Mouse (Mus musculus): Measurements from ENCODE around the gene Rhob. TPM values are rescaled to one million over a fixed set of nuclear protein-coding genes. Genes with fewer than 3 reads are reported as not detected.

The Rhob gene
- polyA plus RNA-seq, 1 experiment, result 242 TPM

- TF ChIP-seq POLR2A (IDR thresholded peaks at IDR 0.05; ENCODE audit: low read depth, low read length), result no peak
- TF ChIP-seq CTCF (IDR thresholded peaks at IDR 0.05; ENCODE audit: extremely low read depth, insufficient read length, insufficient replicate concordance, low read depth, low read length), result no peak
- peak overlapping the region; percentile 33; the same call in 1 of the 2 replicates for H3K27ac ChIP-seq (ENCODE audit: insufficient read depth, low read depth, low read length)
- WGBS, result 48% methylated on average over 8 of the region's 8 CpGs
Measured at GRCm38 (mm10) chr12:8498148-8498571, 1.6 kb downstream of the Rhob start.

GRCm38 (mm10) chr12:8497314-8497706 is 2.5 kb downstream of the Rhob start:
- peaks cover 3% of the 10 kb centered on the region for H3K36me3 ChIP-seq (ENCODE audit: control insufficient read depth, insufficient read depth, low read length)
- no peaks in the 10 kb centered on the region for H3K27me3 ChIP-seq (ENCODE audit: control insufficient read depth, insufficient read depth, low read length)
- H3K27ac ChIP-seq (ENCODE audit: insufficient read depth, low read depth, low read length), result no peak overlapping the region
- H3K4me1 ChIP-seq (ENCODE audit: control insufficient read depth, insufficient read depth, insufficient read length, low read length), result peaks cover 6% of the 10 kb centered on the region
- 37% methylated on average over 2 of the region's 2 CpGs for WGBS
- H3K4me3 ChIP-seq (ENCODE audit: low read depth, low read length), result no peak overlapping the region
- no peak for TF ChIP-seq POLR2A (IDR thresholded peaks at IDR 0.05; ENCODE audit: low read depth, low read length)
- TF ChIP-seq CTCF (IDR thresholded peaks at IDR 0.05; ENCODE audit: extremely low read depth, insufficient read length, insufficient replicate concordance, low read depth, low read length), result no peak

More at GRCm38 (mm10) chr12:8498148-8498571, 1.6 kb downstream of the Rhob start:
- Histone ChIP-seq H3K27me3 (ENCODE audit: control insufficient read depth, insufficient read depth, low read length) (no peaks in the 10 kb centered on the region), H3K36me3 (ENCODE audit: control insufficient read depth, insufficient read depth, low read length) (peaks cover 3% of the 10 kb centered on the region), H3K4me1 (ENCODE audit: control insufficient read depth, insufficient read depth, insufficient read length, low read length) (peaks cover 6% of the 10 kb centered on the region), H3K4me3 (ENCODE audit: low read depth, low read length) (peak overlapping the region; percentile 76)

GRCm38 (mm10) chr12:8496679-8497313 is 3.0 kb downstream of the Rhob start:
- WGBS, result 39% methylated on average over 2 of the region's 2 CpGs
- peaks cover 3% of the 10 kb centered on the region for H3K36me3 ChIP-seq (ENCODE audit: control insufficient read depth, insufficient read depth, low read length)
- no peaks in the 10 kb centered on the region for H3K27me3 ChIP-seq (ENCODE audit: control insufficient read depth, insufficient read depth, low read length)
- TF ChIP-seq CTCF (IDR thresholded peaks at IDR 0.05; ENCODE audit: extremely low read depth, insufficient read length, insufficient replicate concordance, low read depth, low read length), result no peak
- no peak overlapping the region for H3K4me3 ChIP-seq (ENCODE audit: low read depth, low read length)
- H3K27ac ChIP-seq (ENCODE audit: insufficient read depth, low read depth, low read length), result no peak overlapping the region
- peaks cover 6% of the 10 kb centered on the region for H3K4me1 ChIP-seq (ENCODE audit: control insufficient read depth, insufficient read depth, insufficient read length, low read length)

GRCm38 (mm10) chr12:8495881-8496678 is 3.7 kb downstream of the Rhob start:
- no peak for TF ChIP-seq CTCF (IDR thresholded peaks at IDR 0.05; ENCODE audit: extremely low read depth, insufficient read length, insufficient replicate concordance, low read depth, low read length)
- no peak for TF ChIP-seq POLR2A (IDR thresholded peaks at IDR 0.05; ENCODE audit: low read depth, low read length)
- Histone ChIP-seq H3K36me3 (ENCODE audit: control insufficient read depth, insufficient read depth, low read length) (peaks cover 3% of the 10 kb centered on the region), H3K27ac (ENCODE audit: insufficient read depth, low read depth, low read length) (peak overlapping the region; percentile 61), H3K4me3 (ENCODE audit: low read depth, low read length) (0 out of 2 replicates have a peak overlapping the region, but pooled peaks have one; percentile 12), H3K4me1 (ENCODE audit: control insufficient read depth, insufficient read depth, insufficient read length, low read length) (peaks cover 6% of the 10 kb centered on the region), H3K27me3 (ENCODE audit: control insufficient read depth, insufficient read depth, low read length) (no peaks in the 10 kb centered on the region)
- WGBS, result 9% methylated on average over 15 of the region's 15 CpGs

- Histone ChIP-seq H3K27me3 (ENCODE audit: control insufficient read depth, insufficient read depth, low read length) (no peaks in the 10 kb centered on the region), H3K4me3 (ENCODE audit: low read depth, low read length) (no peak overlapping the region), H3K4me1 (ENCODE audit: control insufficient read depth, insufficient read depth, insufficient read length, low read length) (peaks cover 3% of the 10 kb centered on the region), H3K27ac (ENCODE audit: insufficient read depth, low read depth, low read length) (no peak overlapping the region), H3K36me3 (ENCODE audit: control insufficient read depth, insufficient read depth, low read length) (peaks cover 3% of the 10 kb centered on the region)
- TF ChIP-seq CTCF (IDR thresholded peaks at IDR 0.05; ENCODE audit: extremely low read depth, insufficient read length, insufficient replicate concordance, low read depth, low read length), result no peak
- no peak for TF ChIP-seq POLR2A (IDR thresholded peaks at IDR 0.05; ENCODE audit: low read depth, low read length)
- WGBS, result 75% methylated on average over 3 of the region's 3 CpGs
Measured at GRCm38 (mm10) chr12:8494675-8495074, 5.1 kb downstream of the Rhob start.

DNA sequence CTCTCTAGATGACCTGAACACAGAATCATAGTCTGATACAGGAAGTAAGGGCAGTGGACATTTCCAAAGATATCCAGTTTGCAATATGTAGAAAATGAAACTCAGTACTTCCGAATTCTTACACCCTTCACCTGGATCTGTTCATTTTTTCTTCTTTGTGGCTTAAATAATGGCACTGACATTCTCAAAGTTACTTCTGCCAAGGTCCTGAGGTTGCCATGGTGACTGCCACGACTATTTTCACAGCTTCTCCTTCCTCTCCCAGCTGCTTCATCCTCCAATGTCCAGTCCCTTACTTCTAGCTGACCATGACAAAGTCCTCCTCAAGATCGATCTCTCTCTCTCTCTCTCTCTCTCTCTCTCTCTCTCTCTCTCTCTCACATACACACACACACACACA is 6.4 kb downstream of the Rhob start:
- 62% methylated on average over 3 of the region's 3 CpGs for WGBS
- Histone ChIP-seq H3K4me3 (ENCODE audit: low read depth, low read length) (no peak overlapping the region), H3K4me1 (ENCODE audit: control insufficient read depth, insufficient read depth, insufficient read length, low read length) (peaks cover 8% of the 10 kb centered on the region), H3K27ac (ENCODE audit: insufficient read depth, low read depth, low read length) (no peak overlapping the region), H3K36me3 (ENCODE audit: control insufficient read depth, insufficient read depth, low read length) (peaks cover 3% of the 10 kb centered on the region), H3K27me3 (ENCODE audit: control insufficient read depth, insufficient read depth, low read length) (no peaks in the 10 kb centered on the region)
- no peak for TF ChIP-seq CTCF (IDR thresholded peaks at IDR 0.05; ENCODE audit: extremely low read depth, insufficient read length, insufficient replicate concordance, low read depth, low read length)
- no peak for TF ChIP-seq POLR2A (IDR thresholded peaks at IDR 0.05; ENCODE audit: low read depth, low read length)

GRCm38 (mm10) chr12:8489098-8489497 is 10.7 kb downstream of the Rhob start:
- H3K27ac ChIP-seq (ENCODE audit: insufficient read depth, low read depth, low read length), result no peak overlapping the region
- 32% methylated on average over 4 of the region's 4 CpGs for WGBS
- TF ChIP-seq POLR2A (IDR thresholded peaks at IDR 0.05; ENCODE audit: low read depth, low read length) (no peak), CTCF (IDR thresholded peaks at IDR 0.05; ENCODE audit: extremely low read depth, insufficient read length, insufficient replicate concordance, low read depth, low read length) (no peak)
- no peaks in the 10 kb centered on the region for H3K36me3 ChIP-seq (ENCODE audit: control insufficient read depth, insufficient read depth, low read length)
- H3K4me3 ChIP-seq (ENCODE audit: low read depth, low read length), result no peak overlapping the region
- peaks cover 7% of the 10 kb centered on the region; the same call in 1 of the 2 replicates for H3K4me1 ChIP-seq (ENCODE audit: control insufficient read depth, insufficient read depth, insufficient read length, low read length)
- H3K27me3 ChIP-seq (ENCODE audit: control insufficient read depth, insufficient read depth, low read length), result no peaks in the 10 kb centered on the region

All from small intestine, adult 2 months (tissue).